Mouse (Mus musculus): Measurements from ENCODE around the gene Sirt1. TPM values are rescaled to one million over a fixed set of nuclear protein-coding genes. Genes with fewer than 3 reads are reported as not detected.

The Sirt1 gene
- polyA plus RNA-seq, 1 experiment, result 3.1 TPM

- no peak overlapping the region for H3K27ac ChIP-seq (ENCODE audit: insufficient read depth, low read length)
- no peak overlapping the region for H3K4me3 ChIP-seq (ENCODE audit: extremely low read depth, insufficient read depth, insufficient read length)
- TF ChIP-seq POLR2A (IDR thresholded peaks at IDR 0.05; ENCODE audit: low read depth, low read length), result no peak
- no peak for TF ChIP-seq CTCF (IDR thresholded peaks at IDR 0.05; ENCODE audit: extremely low read depth, insufficient read depth, insufficient read length, insufficient replicate concordance)
- no peaks in the 10 kb centered on the region for H3K36me3 ChIP-seq (ENCODE audit: control insufficient read depth, insufficient read depth, low read length)
- no peak for DNase-seq (ENCODE audit: low read depth in 1 of 2, low spot score in 2 of 2)
- H3K4me1 ChIP-seq (ENCODE audit: control insufficient read depth, insufficient read depth, insufficient read length), result no peaks in the 10 kb centered on the region
- WGBS, result 93% methylated on average over 7 of the region's 7 CpGs
- H3K27me3 ChIP-seq (ENCODE audit: control insufficient read depth, insufficient read depth, low read length), result no peaks in the 10 kb centered on the region
Measured at GRCm38 (mm10) chr10:63350666-63351065, 30.8 kb downstream of the Sirt1 start.

DNA sequence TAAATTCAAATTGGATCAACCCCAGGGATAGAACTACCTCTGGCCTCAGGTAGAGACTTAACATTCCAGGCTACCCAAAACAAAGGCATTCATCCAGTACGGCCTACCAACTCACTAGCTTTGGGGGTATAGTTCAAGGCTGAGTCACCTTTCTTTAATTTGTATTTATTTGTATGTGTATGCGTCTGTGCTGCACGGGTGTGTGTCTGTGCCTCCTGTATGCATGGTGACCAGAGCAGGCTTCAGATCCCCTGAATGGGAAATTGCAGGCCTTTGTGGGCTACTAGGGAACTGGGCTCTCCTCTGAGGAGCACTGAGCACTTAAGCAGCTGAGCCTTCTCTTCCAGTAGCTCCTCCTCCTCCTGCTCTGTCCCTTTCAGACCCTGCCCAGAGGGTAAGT is 33.2 kb downstream of the Sirt1 start:
- H3K27me3 ChIP-seq (ENCODE audit: control insufficient read depth, insufficient read depth, low read length), result no peaks in the 10 kb centered on the region
- WGBS, result 85% methylated on average over 3 of the region's 3 CpGs
- TF ChIP-seq CTCF (IDR thresholded peaks at IDR 0.05; ENCODE audit: extremely low read depth, insufficient read depth, insufficient read length, insufficient replicate concordance), result no peak
- no peak for TF ChIP-seq POLR2A (IDR thresholded peaks at IDR 0.05; ENCODE audit: low read depth, low read length)
- no peak overlapping the region for H3K27ac ChIP-seq (ENCODE audit: insufficient read depth, low read length)
- no peak for DNase-seq (ENCODE audit: low read depth in 1 of 2, low spot score in 2 of 2)
- no peaks in the 10 kb centered on the region for H3K36me3 ChIP-seq (ENCODE audit: control insufficient read depth, insufficient read depth, low read length)
- H3K4me1 ChIP-seq (ENCODE audit: control insufficient read depth, insufficient read depth, insufficient read length), result no peaks in the 10 kb centered on the region
- no peak overlapping the region for H3K4me3 ChIP-seq (ENCODE audit: extremely low read depth, insufficient read depth, insufficient read length)

GRCm38 (mm10) chr10:63344751-63345150 is 36.8 kb downstream of the Sirt1 start:
- WGBS, result 92% methylated on average over 3 of the region's 3 CpGs
- Histone ChIP-seq H3K36me3 (ENCODE audit: control insufficient read depth, insufficient read depth, low read length) (no peaks in the 10 kb centered on the region), H3K27ac (ENCODE audit: insufficient read depth, low read length) (no peak overlapping the region), H3K4me3 (ENCODE audit: extremely low read depth, insufficient read depth, insufficient read length) (no peak overlapping the region), H3K27me3 (ENCODE audit: control insufficient read depth, insufficient read depth, low read length) (no peaks in the 10 kb centered on the region), H3K4me1 (ENCODE audit: control insufficient read depth, insufficient read depth, insufficient read length) (no peaks in the 10 kb centered on the region)
- TF ChIP-seq CTCF (IDR thresholded peaks at IDR 0.05; ENCODE audit: extremely low read depth, insufficient read depth, insufficient read length, insufficient replicate concordance), result no peak
- no peak for TF ChIP-seq POLR2A (IDR thresholded peaks at IDR 0.05; ENCODE audit: low read depth, low read length)
- no peak for DNase-seq (ENCODE audit: low read depth in 1 of 2, low spot score in 2 of 2)

GRCm38 (mm10) chr10:63341351-63341750 is 40.2 kb downstream of the Sirt1 start:
- Histone ChIP-seq H3K27ac (ENCODE audit: insufficient read depth, low read length) (no peak overlapping the region), H3K36me3 (ENCODE audit: control insufficient read depth, insufficient read depth, low read length) (peaks cover 1% of the 10 kb centered on the region; the same call in 1 of the 2 replicates), H3K27me3 (ENCODE audit: control insufficient read depth, insufficient read depth, low read length) (no peaks in the 10 kb centered on the region), H3K4me1 (ENCODE audit: control insufficient read depth, insufficient read depth, insufficient read length) (no peaks in the 10 kb centered on the region), H3K4me3 (ENCODE audit: extremely low read depth, insufficient read depth, insufficient read length) (no peak overlapping the region)
- no peak for TF ChIP-seq CTCF (IDR thresholded peaks at IDR 0.05; ENCODE audit: extremely low read depth, insufficient read depth, insufficient read length, insufficient replicate concordance)
- TF ChIP-seq POLR2A (IDR thresholded peaks at IDR 0.05; ENCODE audit: low read depth, low read length), result no peak
- no peak for DNase-seq (ENCODE audit: low read depth in 1 of 2, low spot score in 2 of 2)
- WGBS, result 30% methylated on average over 2 of the region's 2 CpGs

- peak overlapping the region; percentile 87 for H3K4me3 ChIP-seq (ENCODE audit: extremely low read depth, insufficient read depth, insufficient read length)
- H3K4me1 ChIP-seq (ENCODE audit: control insufficient read depth, insufficient read depth, insufficient read length), result no peaks in the 10 kb centered on the region
- H3K27me3 ChIP-seq (ENCODE audit: control insufficient read depth, insufficient read depth, low read length), result no peaks in the 10 kb centered on the region
- TF ChIP-seq CTCF (IDR thresholded peaks at IDR 0.05; ENCODE audit: extremely low read depth, insufficient read depth, insufficient read length, insufficient replicate concordance), result no peak
- TF ChIP-seq POLR2A (IDR thresholded peaks at IDR 0.05; ENCODE audit: low read depth, low read length), result peak; percentile 98
- DNase-seq (ENCODE audit: low read depth in 1 of 2, low spot score in 2 of 2), result peak; percentile 69 to 91
- peak overlapping the region; percentile 88 for H3K27ac ChIP-seq (ENCODE audit: insufficient read depth, low read length)
- WGBS, result 4% methylated on average over 66 of the region's 74 CpGs
- peaks cover 5% of the 10 kb centered on the region; the same call in 1 of the 2 replicates for H3K36me3 ChIP-seq (ENCODE audit: control insufficient read depth, insufficient read depth, low read length)
Measured at GRCm38 (mm10) chr10:63338914-63339643, 42.4 kb downstream of the Sirt1 start.

DNA sequence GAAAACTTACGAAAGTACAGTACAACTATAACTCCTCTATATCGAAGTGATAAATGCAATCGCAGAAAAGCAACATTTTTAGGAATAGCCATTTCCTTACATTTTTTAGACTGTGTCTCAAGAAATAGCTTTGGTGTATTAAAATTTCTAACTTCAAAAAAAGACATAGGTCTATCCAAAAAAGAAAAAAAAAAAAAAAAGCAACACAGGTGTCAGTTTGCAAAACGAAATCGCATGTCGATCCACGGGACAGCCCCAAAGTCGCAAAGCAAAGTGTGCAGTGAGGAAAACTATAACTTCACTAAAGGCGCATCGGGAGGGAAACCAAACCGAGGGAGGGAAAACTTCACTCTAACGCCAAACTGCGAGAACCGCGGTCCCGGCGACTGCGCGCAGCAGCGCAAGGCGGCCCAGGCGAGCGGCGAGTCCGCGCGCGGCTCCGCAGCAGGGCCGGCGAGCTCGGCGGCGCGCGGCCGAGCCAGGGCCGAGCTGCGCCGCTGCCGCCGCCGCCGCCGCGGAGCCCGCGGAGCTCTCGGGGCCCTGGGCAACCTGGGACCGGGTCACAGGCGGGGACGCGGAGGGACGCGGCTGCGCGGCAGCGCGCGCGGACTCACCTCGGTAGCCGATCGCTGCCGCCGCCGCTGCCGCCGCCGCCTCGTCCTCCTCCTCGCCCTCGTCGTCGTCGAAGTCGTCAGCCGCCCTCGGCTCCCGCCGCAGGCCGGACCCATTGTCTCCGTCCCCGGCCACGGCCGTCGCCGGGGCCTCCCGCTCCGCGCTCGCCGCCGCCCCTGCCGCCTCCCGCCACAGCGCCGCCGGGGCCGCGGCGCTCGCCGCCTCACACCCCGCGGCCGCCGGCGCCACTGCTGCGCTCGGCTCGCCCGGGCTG is 43.3 kb downstream of the Sirt1 start:
- DNase-seq (ENCODE audit: low read depth in 1 of 2, low spot score in 2 of 2), result peak in 1 of 2 experiments; percentile 56
- H3K27ac ChIP-seq (ENCODE audit: insufficient read depth, low read length), result peak overlapping the region; percentile 88

More for the DNA sequence above, 43.3 kb downstream of the Sirt1 start:
- Histone ChIP-seq H3K4me3 (ENCODE audit: extremely low read depth, insufficient read depth, insufficient read length) (peak overlapping the region; percentile 87), H3K36me3 (ENCODE audit: control insufficient read depth, insufficient read depth, low read length) (peaks cover 8% of the 10 kb centered on the region), H3K4me1 (ENCODE audit: control insufficient read depth, insufficient read depth, insufficient read length) (no peaks in the 10 kb centered on the region), H3K27me3 (ENCODE audit: control insufficient read depth, insufficient read depth, low read length) (no peaks in the 10 kb centered on the region)
- WGBS, result 2% methylated on average over 103 of the region's 113 CpGs
- TF ChIP-seq POLR2A (IDR thresholded peaks at IDR 0.05; ENCODE audit: low read depth, low read length), result no peak
- no peak for TF ChIP-seq CTCF (IDR thresholded peaks at IDR 0.05; ENCODE audit: extremely low read depth, insufficient read depth, insufficient read length, insufficient replicate concordance)
